Mouse (Mus musculus): ENCODE data around the gene Rusc1.

GRCm38 (mm10) chr3:89101812-89102494, 8.8 kb upstream of the Rusc1 start, which contains the start of gene Fdps:
- no peak for TF ChIP-seq POLR2A (IDR thresholded peaks at IDR 0.05; ENCODE audit: low read depth, low read length)
- TF ChIP-seq CTCF (IDR thresholded peaks at IDR 0.05; ENCODE audit: extremely low read depth, insufficient read depth, insufficient read length, insufficient replicate concordance) = peak; percentile 2; the same call in 1 of the 2 replicates

Measured in spleen, adult 2 months (tissue).